Mouse (Mus musculus) urinary bladder, postnatal 4 days (tissue): ENCODE results near the gene Mical3.

Experiments
- DNase-seq, 2 experiments: peaks; one replicate each; pipeline ENCODE4 v3.0.0; 2021 to 2022; ENCODE audit warnings: low spot score in 2 of 2

The Mical3 gene

GRCm38 (mm10) chr6:120905111-120905510, 225.7 kb downstream of the Mical3 start:
- no peak for DNase-seq

GRCm38 (mm10) chr6:120903961-120904360, 226.8 kb downstream of the Mical3 start:
- no peak for DNase-seq

DNA sequence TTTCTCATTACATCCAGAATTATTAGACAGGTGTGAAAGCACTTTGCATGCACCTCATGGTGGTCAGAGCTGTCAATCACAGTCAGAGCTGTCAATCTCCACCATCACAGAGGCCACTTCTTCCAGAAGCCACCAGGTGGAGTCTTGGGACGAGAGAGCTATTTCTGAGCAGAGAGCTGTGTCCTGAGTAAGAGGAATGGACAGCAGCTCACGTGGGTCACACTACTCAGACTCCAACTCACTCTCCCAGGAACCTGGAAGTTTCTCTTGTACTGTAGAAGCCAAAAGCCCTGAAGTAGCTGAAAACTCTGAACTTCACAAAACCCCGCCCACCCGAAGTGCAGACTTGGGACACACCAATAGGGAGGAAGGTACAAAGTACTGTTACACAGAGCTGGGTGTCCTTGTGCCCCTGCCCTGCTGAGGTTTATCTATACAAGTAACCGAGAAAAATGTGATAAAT, 227.3 kb downstream of the Mical3 start:
- no peak for DNase-seq

DNA sequence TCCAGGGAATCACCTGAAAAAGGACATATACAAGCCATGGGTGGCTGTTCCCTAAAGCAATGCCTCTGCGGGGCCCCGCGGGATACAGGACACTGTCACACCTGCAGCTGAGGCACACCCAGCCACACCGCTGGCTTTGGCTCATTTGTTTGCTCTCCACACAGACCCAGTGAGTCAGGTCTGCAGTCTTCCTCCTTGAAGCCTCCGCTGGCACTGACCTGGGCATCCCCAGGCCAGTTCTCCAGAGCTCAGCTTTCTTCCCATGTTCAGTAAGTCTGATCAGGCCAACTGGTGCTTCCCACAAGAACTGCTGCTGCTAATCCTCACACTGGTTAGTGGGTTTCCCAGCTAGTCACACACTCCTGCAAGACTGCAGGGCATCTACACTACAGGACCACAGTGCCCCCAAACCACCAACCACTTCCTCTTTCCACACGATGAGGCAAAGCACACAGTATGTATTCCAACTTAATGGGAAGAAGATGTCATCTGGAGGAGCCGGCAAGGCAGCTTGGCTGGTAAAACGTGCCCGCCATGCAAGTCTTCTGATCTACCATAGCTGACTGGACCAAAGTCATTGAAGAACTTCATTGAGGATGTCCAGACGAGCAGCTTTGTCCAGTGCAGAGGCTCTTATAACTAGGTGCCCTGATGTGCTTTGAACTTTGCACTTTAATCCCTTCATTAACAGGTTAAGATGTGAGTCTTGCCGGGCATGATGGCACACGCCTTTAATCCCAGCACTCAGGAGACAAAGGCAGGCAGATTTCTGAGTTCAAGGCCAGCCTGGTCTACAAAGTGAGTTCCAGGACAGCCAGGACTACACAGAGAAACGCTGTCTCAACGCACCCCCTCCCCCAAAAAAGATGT, 228.8 kb downstream of the Mical3 start:
- DNase-seq, result no peak

DNA sequence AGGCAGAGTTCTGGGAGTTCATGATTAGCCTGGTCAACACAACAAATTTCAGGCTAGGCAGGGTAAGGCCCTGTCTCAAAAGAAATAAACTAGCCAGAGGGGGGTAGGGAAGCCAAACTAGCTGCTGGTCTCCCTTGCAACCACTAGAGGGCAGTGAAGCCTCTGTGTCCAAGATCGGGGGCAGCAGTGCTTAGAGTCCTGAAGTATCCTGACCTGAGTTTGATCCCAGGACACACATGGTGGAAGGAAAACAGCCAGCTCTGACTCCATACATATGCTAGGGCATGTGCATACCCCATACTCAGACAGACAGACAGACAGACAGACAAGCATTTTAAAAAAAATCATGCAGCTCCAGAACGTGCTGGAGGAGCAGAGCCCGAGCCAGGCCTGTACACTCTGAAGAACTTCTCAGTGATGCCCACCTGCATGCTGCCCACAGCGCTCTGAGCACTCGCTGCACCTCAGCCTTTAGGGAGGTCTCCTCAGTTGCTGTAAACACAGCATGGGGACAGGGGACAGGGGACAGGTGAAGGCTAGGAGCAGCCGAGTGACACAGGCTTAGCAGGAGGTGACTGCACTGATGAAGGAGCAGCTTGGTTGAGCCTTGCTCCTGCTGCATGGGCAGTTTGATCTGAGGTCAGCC, 232.5 kb downstream of the Mical3 start:
- no peak for DNase-seq

GRCm38 (mm10) chr6:120894524-120894923, 236.3 kb downstream of the Mical3 start:
- DNase-seq, result no peak

DNA sequence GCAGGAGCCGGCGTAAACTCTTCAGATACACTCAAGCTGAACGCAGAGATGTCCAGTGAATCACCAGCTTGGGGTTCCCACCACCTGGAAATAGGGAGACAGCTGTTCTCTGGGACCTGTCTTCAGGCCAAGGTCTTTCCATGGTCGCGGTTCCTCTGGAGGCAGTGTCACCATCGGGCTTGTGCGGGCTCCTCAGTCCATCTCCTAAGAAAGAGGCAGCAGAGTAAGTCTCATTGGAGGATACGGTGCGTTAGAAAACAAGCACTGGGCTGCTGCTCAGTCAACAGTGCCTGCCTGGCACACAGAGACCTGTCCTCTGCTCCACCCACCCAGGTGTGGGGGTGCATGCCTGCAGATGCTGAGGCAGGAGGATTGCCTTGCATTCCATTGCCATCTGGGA, 236.7 kb downstream of the Mical3 start:
- DNase-seq, result no peak

- DNase-seq, result no peak
These were observed 244.1 kb downstream of the Mical3 start for GRCm38 (mm10) chr6:120886696-120887095.

DNA sequence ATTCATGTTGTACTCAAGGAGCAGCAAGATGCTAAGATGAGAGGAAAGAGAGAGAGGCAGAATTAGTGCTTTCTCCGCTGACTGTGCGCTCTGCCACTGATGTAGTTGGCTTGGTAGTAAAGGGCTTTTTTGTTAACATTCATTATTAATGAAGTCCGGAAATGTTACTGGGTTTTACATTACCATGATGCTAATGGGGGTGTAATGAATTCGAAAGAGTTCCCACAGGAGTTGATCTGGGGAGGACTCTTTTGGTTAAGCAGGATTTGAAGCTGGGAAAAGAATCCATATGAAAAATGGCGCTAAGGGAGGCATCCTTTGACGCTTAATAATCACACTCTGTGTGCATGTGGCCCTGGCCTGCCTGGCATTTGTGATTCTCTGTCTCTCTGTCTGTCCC, 246.4 kb downstream of the Mical3 start:
- DNase-seq, result no peak
